Mouse (Mus musculus) layer of hippocampus, adult 8-10 months (tissue): ENCODE data around the gene Olfr509. TPM values are rescaled to one million over a fixed set of nuclear protein-coding genes. Genes with fewer than 3 reads are reported as not detected.
"Not testable (repeated sequence)": the region's sequence is repeated elsewhere in the genome, so short reads cannot be mapped to it uniquely, and the experiment has no call there.

Experiments
- DNase-seq, 2 experiments: peaks; one replicate each; pipeline ENCODE4 v3.0.0; 2022; ENCODE audit warnings: low spot score in 2 of 2
- total RNA-seq, 4 experiments: library from RNA; stranded (reverse); gene quantifications; 2 replicates each; pipeline ENCODE4 v1.2.4; 2022

The Olfr509 gene
- not detected for total RNA-seq

- no peak for DNase-seq
These were observed at the start of gene Olfr509 for GRCm38 (mm10) chr7:108651806-108652205. TSS of gene Olfr509 (minus strand) at chr7:108651906.

DNA sequence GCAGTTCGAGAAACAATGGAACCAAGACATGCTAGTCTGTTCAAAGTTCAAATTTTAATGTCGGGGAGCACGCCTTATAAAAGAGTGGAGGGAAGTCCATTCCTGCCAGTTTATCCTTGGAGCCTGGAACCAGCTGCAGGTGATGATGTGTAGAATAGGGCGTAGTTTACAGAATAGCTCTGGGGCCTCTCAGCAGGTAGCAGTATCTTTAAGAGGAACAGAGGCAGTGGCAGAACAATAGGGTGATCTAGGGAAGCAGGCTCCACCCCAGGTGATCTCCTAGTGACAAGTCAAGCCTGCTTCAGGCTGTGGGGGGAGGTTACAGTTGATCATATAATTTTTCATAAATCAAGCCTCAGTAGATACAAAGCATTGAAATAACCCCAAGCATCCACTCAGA lies 27.2 kb upstream of the Olfr509 start:
- no peak for DNase-seq

DNA sequence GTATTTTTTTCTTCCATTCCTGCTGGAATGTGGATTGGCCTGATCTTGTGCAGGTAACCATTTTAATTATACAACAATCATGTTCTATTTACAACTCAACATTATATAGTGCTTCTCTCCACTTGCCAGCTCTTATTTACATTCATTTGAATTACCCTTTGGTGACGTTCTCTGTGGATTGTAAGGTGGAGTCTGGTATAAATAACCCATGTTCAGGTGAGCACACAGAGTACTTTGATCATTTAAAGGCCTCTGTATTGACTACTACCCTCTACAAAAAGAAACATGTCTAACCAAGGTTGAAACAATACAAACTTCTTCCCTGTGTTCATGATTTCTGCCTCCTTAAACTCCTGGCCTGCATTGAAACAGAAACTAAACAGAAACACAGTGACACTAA lies 19.4 kb upstream of the Olfr509 start:
- DNase-seq, result no peak

DNA sequence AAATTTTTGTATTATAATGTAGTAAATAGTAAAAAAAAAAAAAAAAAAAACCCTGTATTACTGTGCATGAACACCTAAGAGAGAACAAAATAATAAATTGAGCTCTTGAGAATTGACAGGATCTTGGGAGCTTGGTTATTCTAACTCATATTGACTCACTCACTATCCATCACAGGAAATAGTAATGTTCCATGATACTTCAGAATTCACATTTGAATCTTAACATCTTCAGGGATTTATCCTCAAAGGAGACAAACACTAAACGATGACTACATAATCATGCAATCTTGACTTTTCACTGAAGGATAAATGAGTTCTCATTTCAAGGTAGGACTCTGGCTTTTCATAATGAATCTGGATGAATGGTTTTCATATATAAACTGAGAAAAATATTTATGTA lies 14.4 kb upstream of the Olfr509 start, which contains the start of gene Olfr510:
TSS of gene Olfr510 (plus strand) at position 301 of the 400 bp plus-strand sequence.
- DNase-seq, result no peak

GRCm38 (mm10) chr7:108662419-108662818 lies 10.7 kb upstream of the Olfr509 start:
- DNase-seq, result no peak

- no peak for DNase-seq
These were observed 22.0 kb downstream of the Olfr509 start, which contains the start of gene Olfr508 for GRCm38 (mm10) chr7:108629694-108630093. TSS of gene Olfr508 (plus strand) at chr7:108629994.

GRCm38 (mm10) chr7:108621514-108621913 lies 30.2 kb downstream of the Olfr509 start, which contains the start of gene Olfr507:
TSS of gene Olfr507 (plus strand) at chr7:108621814.
- no peak for DNase-seq

DNA sequence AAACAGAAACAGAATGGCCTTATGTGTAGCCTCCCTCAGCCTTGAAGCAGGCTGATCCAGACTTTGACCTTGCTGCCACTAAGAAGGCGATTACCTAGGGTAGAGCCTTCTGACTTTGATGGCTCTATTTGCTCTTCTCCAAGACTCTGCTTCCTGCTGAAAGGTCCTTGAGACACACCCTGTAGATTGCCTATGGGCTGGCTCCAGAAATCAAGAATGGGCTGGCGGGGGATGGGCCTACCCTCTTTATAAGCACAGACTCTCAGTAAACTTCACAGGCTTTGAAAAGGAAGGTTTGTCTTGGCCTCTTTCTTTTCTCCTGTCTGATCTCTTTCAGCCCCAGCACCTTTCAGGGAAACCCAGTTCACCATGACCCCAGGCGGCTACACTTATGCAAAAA lies 34.9 kb downstream of the Olfr509 start:
- not testable (repeated sequence) for DNase-seq

DNA sequence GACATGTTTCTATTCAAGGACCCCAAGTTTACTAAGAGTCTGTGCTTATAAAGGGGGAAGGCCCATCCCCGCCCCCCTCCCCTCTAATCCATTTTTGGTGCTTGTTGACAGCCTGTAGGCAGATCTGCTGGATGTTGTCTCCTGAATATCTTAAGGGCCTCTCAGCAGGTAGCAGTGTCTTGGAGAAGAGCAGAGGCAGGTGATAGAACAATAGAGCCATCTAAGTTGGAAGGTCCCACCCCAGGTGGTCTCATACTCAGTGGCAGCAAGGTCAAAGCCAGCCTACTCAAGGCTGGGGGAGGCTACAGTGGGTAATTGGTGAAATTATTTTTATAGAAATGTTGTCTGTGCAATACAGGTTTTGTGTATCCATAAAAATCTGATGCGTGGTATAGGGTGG lies 37.6 kb downstream of the Olfr509 start:
- no peak for DNase-seq

DNA sequence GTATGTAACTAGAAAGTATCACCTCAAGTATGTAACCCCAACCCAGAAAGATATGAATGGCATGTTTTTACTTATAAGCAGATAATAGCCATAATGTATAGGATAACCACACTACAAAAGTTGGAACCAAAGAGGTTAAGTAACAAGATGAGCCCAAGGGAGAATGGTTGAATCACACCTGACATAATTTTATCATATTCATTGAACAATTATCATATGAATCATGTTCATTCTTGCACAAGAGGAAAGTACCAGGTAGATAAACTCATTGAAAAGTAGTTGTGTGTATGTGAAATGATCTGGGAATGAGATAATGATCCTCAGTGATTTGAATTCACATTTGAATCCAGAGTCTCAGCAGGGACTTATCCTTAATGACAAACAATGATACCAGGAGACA lies 41.2 kb downstream of the Olfr509 start, which contains the start of gene Olfr506:
TSS of gene Olfr506 (plus strand) at position 301 of the 400 bp plus-strand sequence.
- DNase-seq, result no peak

GRCm38 (mm10) chr7:108601916-108602315 lies 49.8 kb downstream of the Olfr509 start:
- DNase-seq, result not testable (repeated sequence)

Other genes with a start within 250 kb of the Olfr509 start
- gene Olfr497, start 231.5 kb downstream of the Olfr509 start, total RNA-seq, result not detected
- gene Olfr498, start 186.6 kb downstream of the Olfr509 start, total RNA-seq, result not detected
- not detected for gene Olfr502, start 126.8 kb downstream of the Olfr509 start, total RNA-seq
- not detected for gene Olfr503, start 107.4 kb downstream of the Olfr509 start, total RNA-seq
- not detected for gene Olfr504, start 86.1 kb downstream of the Olfr509 start, total RNA-seq
- gene Olfr506, start 41.1 kb downstream of the Olfr509 start, total RNA-seq, result not detected
- not detected for gene Olfr507, start 30.1 kb downstream of the Olfr509 start, total RNA-seq
- not detected for gene Olfr508, start 21.9 kb downstream of the Olfr509 start, total RNA-seq
- gene Olfr510, start 14.5 kb upstream of the Olfr509 start, total RNA-seq, result not detected
- not detected for gene Olfr512, start 61.4 kb upstream of the Olfr509 start, total RNA-seq
- gene Olfr513, start 99.1 kb upstream of the Olfr509 start, total RNA-seq, result not detected
- gene Olfr514, start 174.1 kb upstream of the Olfr509 start, total RNA-seq, result not detected
- not detected for gene Olfr516, start 198.6 kb upstream of the Olfr509 start, total RNA-seq
- not detected for gene Olfr517, start 220.5 kb upstream of the Olfr509 start, total RNA-seq
- not detected for gene Olfr518, start 233.1 kb upstream of the Olfr509 start, total RNA-seq
- gene Olfr519, start 242.5 kb upstream of the Olfr509 start, total RNA-seq, result not detected